Mouse (Mus musculus) limb, embryonic 14.5 days (tissue): ENCODE results near the gene Sergef. TPM values are rescaled to one million over a fixed set of nuclear protein-coding genes. Genes with fewer than 3 reads are reported as not detected.

Experiments used
- ATAC-seq: fragments of 200-750 bp; cut with Nextera tagmentation; 2 replicates; pipeline ENCODE4 v1.8.0; 2017; ENCODE audit warnings: low read depth, moderate number of reproducible peaks, moderate TSS enrichment; ENCODE audit not compliant: low FRiP score
- DNase-seq: peaks from one replicate; pipeline ENCODE4 v3.0.0-alpha.2; 2015; ENCODE audit warnings: low spot score
- H3K27ac ChIP-seq: fragments of 300-500 bp; sonication (generic); replicated peaks from 2 replicates; pipeline ENCODE4 v1.5.1; 2014; ENCODE audit warnings: low read depth, mild to moderate bottlenecking, low read length, moderate library complexity, mixed read lengths
- H3K27me3 ChIP-seq: fragments of 300-500 bp; sonication (generic); 2 replicates; pipeline ENCODE4 v1.6.1; 2014; ENCODE audit warnings: low read length, mixed read lengths; ENCODE audit not compliant: control insufficient read depth, insufficient read depth
- H3K36me3 ChIP-seq: fragments of 300-500 bp; sonication (generic); 2 replicates; pipeline ENCODE4 v1.6.1; 2014; ENCODE audit warnings: mild to moderate bottlenecking, low read length, moderate library complexity, mixed read lengths; ENCODE audit not compliant: control insufficient read depth, insufficient read depth
- H3K4me1 ChIP-seq: fragments of 300-500 bp; sonication (generic); 2 replicates; pipeline ENCODE4 v1.6.1; 2014; ENCODE audit warnings: antibody characterized with exemption, low read length, mixed read lengths; ENCODE audit not compliant: control insufficient read depth, insufficient read depth
- H3K4me2 ChIP-seq: fragments of 300-500 bp; sonication (generic); replicated peaks from 2 replicates; pipeline ENCODE4 v1.6.1; 2014; ENCODE audit warnings: low read depth, mild to moderate bottlenecking, low read length, moderate library complexity; ENCODE audit not compliant: severe bottlenecking
- H3K4me3 ChIP-seq: fragments of 300-500 bp; sonication (generic); replicated peaks from 2 replicates; pipeline ENCODE4 v1.5.1; 2014; ENCODE audit warnings: low read length
- H3K9ac ChIP-seq: fragments of 300-500 bp; sonication (generic); 2 replicates; pipeline ENCODE4 v1.6.1; 2014; ENCODE audit warnings: mild to moderate bottlenecking, low read depth, low read length, moderate library complexity; ENCODE audit not compliant: severe bottlenecking
- H3K9me3 ChIP-seq: fragments of 300-500 bp; sonication (generic); 2 replicates; pipeline ENCODE4 v1.6.1; 2016; ENCODE audit warnings: low read length; ENCODE audit not compliant: control insufficient read depth
- POLR2A ChIP-seq: fragments of 200-500 bp; IDR thresholded peaks from 2 replicates; pipeline ENCODE4 v1.8.0; 2012; ENCODE audit warnings: inconsistent platforms, mild to moderate bottlenecking, moderate library complexity, borderline replicate concordance; ENCODE audit not compliant: insufficient read depth, insufficient read length; ENCODE audit errors: extremely low read depth
- WGBS: fragments of 180-500 bp; shearing (Covaris S2); extraction: QIAGEN DNeasy Blood & Tissue Kit; methylation state at CpG from one replicate; pipeline ENCODE4 v1.1.7; 2014; 5-methylcytosine and 5-hydroxymethylcytosine counted together
- polyA plus RNA-seq, 2 experiments: library from polyadenylated mRNA; depleted of rRNA in 1 of 2; stranded (reverse) in 1 of 2; unstranded in 1 of 2; fragments of >200 nt; fragmentation: Nextera tagmentation in 1 of 2; extraction: Ambion mirVana in 1 of 2; gene quantifications; 2 replicates each; pipeline versions ENCODE4 v1.2.1 to v1.2.3; 2012 to 2014

Gene Sergef
- polyA plus RNA-seq, 2 experiments: 12.2 to 12.8 TPM

DNA sequence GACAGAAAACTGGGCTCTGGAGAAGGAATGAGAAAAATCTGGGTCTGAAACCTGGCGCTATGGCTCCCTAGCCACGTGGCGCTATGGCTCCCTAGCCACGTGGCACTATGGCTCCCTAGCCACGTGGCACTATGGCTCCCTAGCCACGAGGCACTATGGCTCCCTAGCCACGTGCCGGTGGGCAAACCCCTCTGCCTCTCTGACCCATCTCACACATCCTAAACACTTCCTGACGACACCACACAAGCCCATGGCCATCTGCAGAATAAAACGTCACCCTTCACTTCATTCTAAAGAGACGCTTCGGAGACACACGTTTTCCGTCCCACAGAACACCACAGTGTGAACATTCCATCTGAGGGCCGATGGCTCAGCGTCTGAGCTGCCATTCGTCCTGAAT lies 117.8 kb downstream of the Sergef start:
- no peak for ATAC-seq
- Histone ChIP-seq H3K27me3 (no peaks in the 10 kb centered on the region), H3K4me3 (no peak overlapping the region), H3K36me3 (no peaks in the 10 kb centered on the region), H3K9me3 (no peaks in the 10 kb centered on the region), H3K27ac (no peak overlapping the region), H3K4me1 (no peaks in the 10 kb centered on the region), H3K4me2 (no peak overlapping the region), H3K9ac (no peak overlapping the region)
- DNase-seq: no peak
- 92% methylated on average over 17 of the region's 17 CpGs for WGBS
- no peak for TF ChIP-seq POLR2A

DNA sequence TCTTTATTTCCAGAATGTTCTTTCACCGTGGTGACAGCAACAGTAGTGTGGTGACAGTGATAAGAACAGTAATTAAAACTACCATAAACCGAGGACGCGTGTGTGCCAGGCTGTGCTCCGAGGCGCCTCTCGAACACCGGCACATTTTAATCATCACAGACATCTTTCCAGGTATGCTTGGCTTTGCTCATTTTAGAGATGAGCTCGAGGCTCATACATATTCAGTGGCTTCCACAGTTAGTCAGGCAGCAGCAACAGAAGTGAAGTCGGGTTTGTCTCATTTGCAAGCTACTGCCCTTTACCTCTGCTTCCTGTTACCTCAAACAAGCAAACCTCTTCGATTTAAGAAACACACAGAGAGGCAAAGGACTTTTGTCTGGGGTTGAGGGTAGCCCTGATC lies 120.5 kb downstream of the Sergef start:
- Histone ChIP-seq H3K4me2 (no peak overlapping the region), H3K36me3 (no peaks in the 10 kb centered on the region), H3K4me3 (no peak overlapping the region), H3K9ac (no peak overlapping the region), H3K27ac (no peak overlapping the region), H3K27me3 (no peaks in the 10 kb centered on the region), H3K4me1 (no peaks in the 10 kb centered on the region), H3K9me3 (no peaks in the 10 kb centered on the region)
- DNase-seq: no peak
- ATAC-seq: no peak
- WGBS: 66% methylated on average over 11 of the region's 11 CpGs
- TF ChIP-seq POLR2A: no peak

- DNase-seq: no peak
- H3K9ac ChIP-seq: no peak overlapping the region
- H3K36me3 ChIP-seq: no peaks in the 10 kb centered on the region
- WGBS: 74% methylated on average over 5 of the region's 5 CpGs
- no peak for TF ChIP-seq POLR2A
- no peak for ATAC-seq
- H3K27ac ChIP-seq: no peak overlapping the region
- H3K4me3 ChIP-seq: no peak overlapping the region
- H3K4me2 ChIP-seq: no peak overlapping the region
- H3K27me3 ChIP-seq: no peaks in the 10 kb centered on the region
- no peaks in the 10 kb centered on the region for H3K4me1 ChIP-seq
- H3K9me3 ChIP-seq: no peaks in the 10 kb centered on the region
Observed at GRCm38 (mm10) chr7:46517158-46517557, 122.4 kb downstream of the Sergef start.

DNA sequence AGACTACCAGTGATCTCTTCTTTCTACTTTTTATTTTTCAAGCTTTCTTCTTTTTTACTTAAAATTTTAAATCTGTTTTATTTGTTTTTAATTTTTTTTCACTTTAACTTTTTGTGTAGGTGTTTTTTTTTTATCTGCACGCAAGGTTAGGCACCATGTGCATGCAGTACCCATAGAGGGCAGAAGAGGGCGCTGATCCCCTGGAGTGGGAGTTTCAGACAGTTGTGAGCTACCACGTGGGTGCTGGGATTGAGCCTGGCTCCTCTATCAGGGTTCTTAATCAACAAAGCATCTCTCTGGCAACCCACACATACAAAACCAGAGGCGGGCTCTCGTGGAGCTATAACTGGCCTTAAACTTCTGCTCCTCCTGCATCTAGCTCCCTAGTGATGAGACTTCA lies 123.6 kb downstream of the Sergef start:
- 82% methylated on average over 5 of the region's 5 CpGs for WGBS
- TF ChIP-seq POLR2A: no peak

DNA sequence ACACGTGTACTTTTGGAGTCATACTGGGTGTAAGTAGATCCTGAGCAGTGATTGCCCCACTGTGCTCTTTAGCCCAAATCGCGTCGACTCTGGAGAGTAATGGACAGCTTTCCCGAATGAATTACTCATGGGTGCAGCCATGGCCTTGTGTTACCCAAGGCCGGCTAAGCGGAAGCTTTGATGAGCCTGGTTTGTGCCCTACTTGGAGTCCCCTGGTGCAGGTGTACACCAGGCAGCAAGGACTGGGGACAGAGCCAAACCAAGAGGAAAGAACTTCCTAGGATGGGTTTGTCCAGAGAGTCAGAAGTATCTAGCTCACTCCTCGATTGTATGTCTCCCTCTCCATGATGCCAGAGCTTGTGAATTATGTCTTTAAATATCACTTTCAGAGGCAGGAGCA lies 124.6 kb downstream of the Sergef start:
- no peaks in the 10 kb centered on the region for H3K9me3 ChIP-seq
- no peaks in the 10 kb centered on the region for H3K27me3 ChIP-seq
- H3K4me3 ChIP-seq: no peak overlapping the region
- DNase-seq (no peak), ATAC-seq (no peak)
- H3K4me1 ChIP-seq: no peaks in the 10 kb centered on the region
- no peak for TF ChIP-seq POLR2A
- H3K9ac ChIP-seq: no peak overlapping the region
- WGBS: 89% methylated on average over 8 of the region's 8 CpGs
- no peak overlapping the region for H3K27ac ChIP-seq
- H3K36me3 ChIP-seq: no peaks in the 10 kb centered on the region
- H3K4me2 ChIP-seq: no peak overlapping the region

More for the DNA sequence above, 123.6 kb downstream of the Sergef start:
- Histone ChIP-seq H3K9ac (no peak overlapping the region), H3K27me3 (no peaks in the 10 kb centered on the region), H3K9me3 (no peaks in the 10 kb centered on the region), H3K4me1 (no peaks in the 10 kb centered on the region), H3K36me3 (no peaks in the 10 kb centered on the region), H3K4me3 (no peak overlapping the region), H3K27ac (no peak overlapping the region), H3K4me2 (no peak overlapping the region)
- no peak for ATAC-seq
- no peak for DNase-seq

DNA sequence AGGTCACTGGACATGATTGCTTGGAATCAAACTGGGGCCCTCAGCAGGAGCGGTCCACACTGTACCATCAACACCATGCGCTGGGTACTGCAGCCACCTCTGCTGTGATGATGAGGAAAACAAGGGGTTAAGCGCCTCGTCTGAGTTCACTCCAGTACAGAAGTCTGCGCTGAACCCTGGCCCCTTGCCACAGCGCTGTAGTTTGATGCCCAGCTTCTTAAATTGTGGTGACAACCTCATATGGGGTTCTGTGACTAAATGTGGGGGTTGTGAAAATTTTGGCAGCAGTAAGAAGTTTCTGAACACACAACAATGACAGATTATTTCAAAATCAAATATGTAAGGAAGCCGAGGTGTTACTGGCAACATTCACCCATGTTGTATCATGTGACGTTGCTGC lies 126.0 kb downstream of the Sergef start:
- H3K27me3 ChIP-seq: no peaks in the 10 kb centered on the region
- no peaks in the 10 kb centered on the region for H3K4me1 ChIP-seq
- H3K9me3 ChIP-seq: no peaks in the 10 kb centered on the region
- no peak overlapping the region for H3K4me2 ChIP-seq
- ATAC-seq: no peak
- no peak overlapping the region for H3K4me3 ChIP-seq
- TF ChIP-seq POLR2A: no peak
- no peak overlapping the region for H3K27ac ChIP-seq
- DNase-seq: no peak
- WGBS: 79% methylated on average over 8 of the region's 8 CpGs
- H3K9ac ChIP-seq: no peak overlapping the region
- no peaks in the 10 kb centered on the region for H3K36me3 ChIP-seq
